Comparison of ENCODE assay signal across 28 mouse cellular contexts in the genomic region with DNA sequence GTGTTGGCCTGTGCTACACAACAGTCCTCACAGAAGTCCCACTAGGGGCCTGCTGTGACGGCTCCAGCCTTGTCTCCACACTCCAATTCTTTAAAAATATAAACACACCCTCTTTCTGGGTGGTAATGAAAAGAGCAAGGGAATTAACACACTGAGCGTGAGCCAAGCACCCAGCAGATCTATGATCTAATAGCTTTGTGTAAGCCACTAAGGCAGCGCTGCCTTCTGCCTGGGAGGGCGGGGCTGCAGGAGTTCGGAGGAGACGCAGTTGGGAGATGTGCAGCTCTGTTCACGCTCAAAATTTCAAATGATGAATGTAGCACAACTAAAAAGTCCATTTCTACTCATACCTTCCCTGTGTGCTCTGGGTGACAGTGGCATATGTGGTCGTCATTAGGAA.
DNase-seq lines count a peak whose midpoint lies in the region; ATAC-seq and TF ChIP-seq lines count a peak whose summit lies in the region.
"Had no signal": no experiment of that assay in that cellular context is flagged by ENCODE, and none has a peak within 500 bp of the region (broad histone marks: within the 10 kb centered on the region; RNA-seq: fewer than 3 reads in every experiment).

No protein-coding gene starts in this region.

- H3K4me3 ChIP-seq in forebrain, embryonic 11.5 days (ENCODE audit: low read depth, low read length), result no peak overlapping the region
- no peak overlapping the region for H3K4me3 ChIP-seq in forebrain, embryonic 14.5 days (ENCODE audit: low read depth, low read length)
- no peak overlapping the region for H3K4me3 ChIP-seq in heart, embryonic 12.5 days
- peak overlapping the region; percentile 7; the same call in 1 of the 2 replicates for H3K4me3 ChIP-seq in E14TG2a.4 (replicated peaks; ENCODE audit: low read length)
- no peak overlapping the region for H3K4me3 ChIP-seq in olfactory bulb, adult 2 months (ENCODE audit: insufficient read depth, low read depth, low read length)
- H3K4me3 ChIP-seq: embryonic facial prominence, embryonic 13.5 days; layer of hippocampus, adult 2 months; limb, embryonic 10.5 days; liver, embryonic 15.5 days; lung, embryonic 15.5 days; megakaryocyte, embryonic 14.5 days; midbrain, embryonic 13.5 days had no signal

- no peak for TF ChIP-seq POLR2A in olfactory bulb, adult 2 months (IDR thresholded peaks at IDR 0.05; ENCODE audit: insufficient read depth, low read depth, low read length)

- no peaks in the 10 kb centered on the region; the same call in 1 of the 2 replicates for H3K36me3 ChIP-seq in forebrain, embryonic 11.5 days (ENCODE audit: control insufficient read depth, insufficient read depth, low read length)
- no peaks in the 10 kb centered on the region for H3K36me3 ChIP-seq in forebrain, embryonic 14.5 days (ENCODE audit: control insufficient read depth, insufficient read depth, low read length)
- no peaks in the 10 kb centered on the region for H3K36me3 ChIP-seq in heart, embryonic 12.5 days
- H3K36me3 ChIP-seq in E14TG2a.4 (ENCODE audit: insufficient read depth, low read length), result peaks cover 13% of the 10 kb centered on the region
- H3K36me3 ChIP-seq: liver, embryonic 15.5 days; lung, embryonic 15.5 days; midbrain, embryonic 13.5 days had no signal

- ATAC-seq in forebrain, embryonic 11.5 days (replicated peaks; ENCODE audit: low FRiP score), result no peak
- ATAC-seq in forebrain, embryonic 14.5 days, result no peak
- 0 out of 2 replicates have a peak, but pooled peaks have one; percentile 7 for ATAC-seq in heart, embryonic 12.5 days (ENCODE audit: insufficient number of reproducible peaks, low FRiP score)
- ATAC-seq: intestine, embryonic 16.5 days; midbrain, embryonic 13.5 days had no signal

- H3K27ac ChIP-seq in forebrain, embryonic 11.5 days (ENCODE audit: low read depth, low read length), result no peak overlapping the region
- H3K27ac ChIP-seq in forebrain, embryonic 14.5 days (ENCODE audit: low read depth, low read length), result no peak overlapping the region
- H3K27ac ChIP-seq in heart, embryonic 12.5 days (ENCODE audit: poor library complexity, severe bottlenecking), result no peak overlapping the region
- H3K27ac ChIP-seq in olfactory bulb, adult 2 months (ENCODE audit: insufficient read depth, low read depth, low read length), result peak overlapping the region; percentile 53
- H3K27ac ChIP-seq: embryonic facial prominence, embryonic 13.5 days; hindbrain, postnatal 0 days; layer of hippocampus, adult 2 months; limb, embryonic 10.5 days; liver, embryonic 15.5 days; lung, embryonic 15.5 days; midbrain, embryonic 13.5 days had no signal

- no peak for TF ChIP-seq CTCF in E14TG2a.4 (conservative IDR thresholded peaks at IDR 0.05; ENCODE audit: low read length)
- TF ChIP-seq CTCF in olfactory bulb, adult 2 months (IDR thresholded peaks at IDR 0.05; ENCODE audit: insufficient read depth, low read depth, low read length), result no peak

- H3K9ac ChIP-seq in forebrain, embryonic 11.5 days (ENCODE audit: low read length), result no peak overlapping the region
- H3K9ac ChIP-seq in forebrain, embryonic 14.5 days (ENCODE audit: low read length), result no peak overlapping the region
- H3K9ac ChIP-seq in heart, embryonic 12.5 days, result no peak overlapping the region
- H3K9ac ChIP-seq: embryonic facial prominence, embryonic 13.5 days; liver, embryonic 15.5 days; lung, embryonic 15.5 days; midbrain, embryonic 13.5 days had no signal

- no peak overlapping the region for H3K4me2 ChIP-seq in forebrain, embryonic 11.5 days (ENCODE audit: low read depth, low read length, severe bottlenecking)
- H3K4me2 ChIP-seq in forebrain, embryonic 14.5 days (ENCODE audit: low read length), result no peak overlapping the region
- no peak overlapping the region for H3K4me2 ChIP-seq in heart, embryonic 12.5 days
- H3K4me2 ChIP-seq: embryonic facial prominence, embryonic 13.5 days; heart, embryonic 11.5 days; liver, embryonic 15.5 days; lung, embryonic 15.5 days; midbrain, embryonic 13.5 days had no signal

- no peaks in the 10 kb centered on the region for H3K27me3 ChIP-seq in forebrain, embryonic 11.5 days (ENCODE audit: control insufficient read depth, insufficient read depth, low read length)
- no peaks in the 10 kb centered on the region for H3K27me3 ChIP-seq in forebrain, embryonic 14.5 days (replicated peaks; ENCODE audit: control insufficient read depth, insufficient read depth, low read length)
- no peaks in the 10 kb centered on the region for H3K27me3 ChIP-seq in heart, embryonic 12.5 days (replicated peaks)
- no peaks in the 10 kb centered on the region for H3K27me3 ChIP-seq in E14TG2a.4 (ENCODE audit: insufficient read depth, low read length)
- H3K27me3 ChIP-seq: embryonic facial prominence, embryonic 13.5 days; liver, embryonic 15.5 days; lung, embryonic 15.5 days; megakaryocyte, embryonic 14.5 days; midbrain, embryonic 13.5 days had no signal

- 73% methylated on average over 8 of the region's 8 CpGs for WGBS in forebrain, embryonic 11.5 days
- 61% methylated on average over 8 of the region's 8 CpGs for WGBS in forebrain, embryonic 14.5 days
- 85% methylated on average over 8 of the region's 8 CpGs for WGBS in heart, embryonic 12.5 days
- 32% methylated on average over 8 of the region's 8 CpGs for WGBS in olfactory bulb, adult 2 months

- DNase-seq in forebrain, embryonic 11.5 days (ENCODE audit: low spot score), result peak; percentile 30
- DNase-seq in forebrain, embryonic 14.5 days (ENCODE audit: low spot score), result no peak
- no peak for DNase-seq in heart, adult 8-10 months (ENCODE audit: low spot score)
- no peak for DNase-seq in frontal cortex, postnatal 10 days (ENCODE audit: low spot score in 2 of 2)
- DNase-seq: adrenal gland, postnatal 10 days; cerebellum, adult 2 months; cerebellum, postnatal 25 days; gastrocnemius, postnatal 10 days; kidney, postnatal 25 days; liver; lung, postnatal 36 days; right cerebral cortex, postnatal 25 days; thymus, adult 2 months; thymus, postnatal 4 days had no signal

- no peaks in the 10 kb centered on the region for H3K9me3 ChIP-seq in forebrain, embryonic 11.5 days (ENCODE audit: control insufficient read depth, low read length)
- no peaks in the 10 kb centered on the region for H3K9me3 ChIP-seq in forebrain, embryonic 14.5 days (replicated peaks; ENCODE audit: control insufficient read depth, low read length)
- no peaks in the 10 kb centered on the region for H3K9me3 ChIP-seq in heart, embryonic 12.5 days (replicated peaks)
- no peaks in the 10 kb centered on the region for H3K9me3 ChIP-seq in E14TG2a.4 (ENCODE audit: low read length)
- H3K9me3 ChIP-seq: embryonic facial prominence, embryonic 13.5 days; G1E; limb, embryonic 10.5 days; liver, embryonic 15.5 days; lung, embryonic 15.5 days; megakaryocyte, embryonic 14.5 days; midbrain, embryonic 13.5 days had no signal

- H3K4me1 ChIP-seq in forebrain, embryonic 11.5 days (replicated peaks; ENCODE audit: control insufficient read depth, insufficient read depth, low read length), result peaks cover 5% of the 10 kb centered on the region; the same call in 1 of the 2 replicates
- H3K4me1 ChIP-seq in forebrain, embryonic 14.5 days (ENCODE audit: control insufficient read depth, insufficient read depth, low read length), result peaks cover 3% of the 10 kb centered on the region; the same call in 1 of the 2 replicates
- peaks cover 44% of the 10 kb centered on the region for H3K4me1 ChIP-seq in heart, embryonic 12.5 days (replicated peaks)
- peaks cover 57% of the 10 kb centered on the region for H3K4me1 ChIP-seq in E14TG2a.4 (replicated peaks; ENCODE audit: low read depth, low read length)
- H3K4me1 ChIP-seq in olfactory bulb, adult 2 months (ENCODE audit: control insufficient read depth, insufficient read depth, low read length), result peaks cover 54% of the 10 kb centered on the region
- H3K4me1 ChIP-seq: liver, embryonic 15.5 days had no signal
